Mouse (Mus musculus): ENCODE data around the gene Rnf214. TPM values are rescaled to one million over a fixed set of nuclear protein-coding genes. Genes with fewer than 3 reads are reported as not detected.

Rnf214 gene
- total and polyA plus RNA-seq, 2 experiments from 2014 or later = 62.9 to 73.5 TPM

- ATAC-seq (no peak), DNase-seq (no peak)
- Histone ChIP-seq H3K4me2 (ENCODE audit: low read depth) (no peak overlapping the region), H3K9ac (no peak overlapping the region), H3K27ac (ENCODE audit: low read depth, low read length) (peak overlapping the region; percentile 31; the same call in 1 of the 2 replicates), H3K27me3 (ENCODE audit: insufficient read depth, low read length) (no peaks in the 10 kb centered on the region), H3K4me3 (ENCODE audit: low read depth, low read length) (no peak overlapping the region), H3K36me3 (ENCODE audit: insufficient read depth) (peaks cover 5% of the 10 kb centered on the region; the same call in 1 of the 2 replicates), H3K9me3 (ENCODE audit: low read length) (no peaks in the 10 kb centered on the region), H3K4me1 (ENCODE audit: insufficient read depth) (no peaks in the 10 kb centered on the region)
- 86% methylated on average over 10 of the region's 10 CpGs for WGBS
- no peak for TF ChIP-seq CTCF (IDR thresholded peaks at IDR 0.05; ENCODE audit: low read depth)
Measured at GRCm38 (mm10) chr9:45815525-45815924, 91.2 kb downstream of the Rnf214 start.

GRCm38 (mm10) chr9:45815113-45815512 lies 91.6 kb downstream of the Rnf214 start:
- Histone ChIP-seq H3K4me3 (ENCODE audit: low read depth, low read length) (no peak overlapping the region), H3K4me2 (ENCODE audit: low read depth) (no peak overlapping the region), H3K27ac (ENCODE audit: low read depth, low read length) (peak overlapping the region; percentile 31; the same call in 1 of the 2 replicates), H3K9ac (no peak overlapping the region), H3K36me3 (ENCODE audit: insufficient read depth) (peaks cover 5% of the 10 kb centered on the region; the same call in 1 of the 2 replicates), H3K9me3 (ENCODE audit: low read length) (no peaks in the 10 kb centered on the region), H3K4me1 (ENCODE audit: insufficient read depth) (no peaks in the 10 kb centered on the region), H3K27me3 (ENCODE audit: insufficient read depth, low read length) (no peaks in the 10 kb centered on the region)
- peak; percentile 72 for ATAC-seq
- WGBS = 34% methylated on average over 9 of the region's 9 CpGs
- DNase-seq = peak; percentile 86
- no peak for TF ChIP-seq CTCF (IDR thresholded peaks at IDR 0.05; ENCODE audit: low read depth)

Small RNA genes within 50 kb of the gene (microRNA-seq; reads per million reads assigned to microRNA genes)
- 0 to 0.24 reads per million in 2 experiments for gene Mir7087

Other genes with a start within 250 kb of the Rnf214 start
- 16.3 and 22.0 TPM in 2 replicates for gene Cep164, start 78.2 kb downstream of the Rnf214 start, total RNA-seq (2014; rRNA removed)
- gene Cep164, start 78.2 kb downstream of the Rnf214 start, polyA plus RNA-seq (2015; fragmentation: Nextera tagmentation; extraction: Ambion mirVana) = 7.3 and 10.4 TPM in 2 replicates
- gene Bace1, start 68.3 kb downstream of the Rnf214 start, total RNA-seq (2014; rRNA removed) = 40.9 and 48.5 TPM in 2 replicates
- 25.1 and 39.1 TPM in 2 replicates for gene Bace1, start 68.3 kb downstream of the Rnf214 start, polyA plus RNA-seq (2015; fragmentation: Nextera tagmentation; extraction: Ambion mirVana)
- gene Pcsk7, start 414 bp downstream of the Rnf214 start, total RNA-seq (2014; rRNA removed) = 32.5 and 33.8 TPM in 2 replicates
- 13.7 and 16.1 TPM in 2 replicates for gene Pcsk7, start 414 bp downstream of the Rnf214 start, polyA plus RNA-seq (2015; fragmentation: Nextera tagmentation; extraction: Ambion mirVana)
- gene Tagln, start 29.1 kb upstream of the Rnf214 start, total RNA-seq (2014; rRNA removed) = 5.6 and 7.7 TPM in 2 replicates
- 3.5 and 3.7 TPM in 2 replicates for gene Tagln, start 29.1 kb upstream of the Rnf214 start, polyA plus RNA-seq (2015; fragmentation: Nextera tagmentation; extraction: Ambion mirVana)
- gene Sidt2, start 48.3 kb upstream of the Rnf214 start, total RNA-seq (2014; rRNA removed) = 65.6 and 77.5 TPM in 2 replicates
- gene Sidt2, start 48.3 kb upstream of the Rnf214 start, polyA plus RNA-seq (2015; fragmentation: Nextera tagmentation; extraction: Ambion mirVana) = 33.5 and 46.5 TPM in 2 replicates
- 318 and 354 TPM in 2 replicates for gene Pafah1b2, start 105.8 kb upstream of the Rnf214 start, total RNA-seq (2014; rRNA removed)
- gene Pafah1b2, start 105.8 kb upstream of the Rnf214 start, polyA plus RNA-seq (2015; fragmentation: Nextera tagmentation; extraction: Ambion mirVana) = 222 and 258 TPM in 2 replicates
- gene Sik3, start 105.9 kb upstream of the Rnf214 start, total RNA-seq (2014; rRNA removed) = 24.2 and 27.9 TPM in 2 replicates
- 8.4 and 9.3 TPM in 2 replicates for gene Sik3, start 105.9 kb upstream of the Rnf214 start, polyA plus RNA-seq (2015; fragmentation: Nextera tagmentation; extraction: Ambion mirVana)

Measured in forebrain, postnatal 0 days (tissue).